17 mouse cellular contexts compared by ENCODE assay signal in the genomic region with DNA sequence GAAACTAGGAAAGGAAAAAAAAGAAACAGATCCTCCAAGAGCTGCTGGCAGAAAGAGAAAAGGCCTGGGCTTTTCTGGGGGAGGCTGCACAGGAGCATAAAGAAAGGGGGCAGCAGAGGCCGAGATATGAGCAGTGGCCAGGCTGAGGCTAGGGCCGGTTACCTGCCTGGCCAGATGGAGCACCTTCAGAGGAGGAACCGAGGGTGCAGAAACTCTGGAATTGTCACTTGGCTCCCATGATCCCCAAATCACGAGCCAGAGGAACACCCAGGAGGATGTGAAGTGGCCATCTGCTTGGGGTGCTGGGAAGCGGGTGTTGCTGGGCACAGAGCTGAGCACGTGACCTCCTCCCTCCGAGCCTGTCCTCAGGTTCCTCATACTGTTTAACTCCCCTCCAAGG.
DNase-seq lines count a peak whose midpoint lies in the region; ATAC-seq and TF ChIP-seq lines count a peak whose summit lies in the region.
"Had no signal": no experiment of that assay in that cellular context is flagged by ENCODE, and none has a peak within 500 bp of the region (broad histone marks: within the 10 kb centered on the region; RNA-seq: fewer than 3 reads in every experiment).

No protein-coding gene starts in this region.

- 0 out of 2 replicates have a peak, but pooled peaks cover 6% of the 10 kb centered on the region for H3K4me1 ChIP-seq in hindbrain, postnatal 0 days (ENCODE audit: insufficient read depth, low read length)
- H3K4me1 ChIP-seq in hindbrain, embryonic 16.5 days (ENCODE audit: control insufficient read depth, insufficient read depth, low read depth, low read length), result peaks cover 4% of the 10 kb centered on the region
- H3K4me1 ChIP-seq in CH12.LX (ENCODE audit: control insufficient read depth in 1 of 2, insufficient read depth in 2 of 2), result no peaks in the 10 kb centered on the region
- H3K4me1 ChIP-seq: heart, embryonic 12.5 days; limb, embryonic 13.5 days; liver, embryonic 13.5 days had no signal

- no peak for ATAC-seq in hindbrain, postnatal 0 days
- no peak for ATAC-seq in hindbrain, embryonic 16.5 days

- no peaks in the 10 kb centered on the region for H3K79me2 ChIP-seq in CH12.LX (replicated peaks; ENCODE audit: control insufficient read depth, extremely low read depth, insufficient read depth, poor library complexity, severe bottlenecking)

- no peak overlapping the region for H3K4me2 ChIP-seq in hindbrain, postnatal 0 days (ENCODE audit: low read depth, low read length)
- H3K4me2 ChIP-seq in hindbrain, embryonic 16.5 days (ENCODE audit: low read length), result no peak overlapping the region
- no peak overlapping the region for H3K4me2 ChIP-seq in CH12.LX (ENCODE audit: insufficient read depth, low read depth, poor library complexity, severe bottlenecking)
- H3K4me2 ChIP-seq: forebrain, embryonic 12.5 days; heart, embryonic 12.5 days; hindbrain, embryonic 12.5 days; limb, embryonic 13.5 days; liver, embryonic 13.5 days; lung, embryonic 14.5 days had no signal

- H3K9ac ChIP-seq in hindbrain, postnatal 0 days (replicated peaks; ENCODE audit: low read length), result no peak overlapping the region
- H3K9ac ChIP-seq in hindbrain, embryonic 16.5 days (ENCODE audit: low read depth, low read length), result no peak overlapping the region
- no peak overlapping the region for H3K9ac ChIP-seq in CH12.LX (ENCODE audit: insufficient read depth, low read depth)
- H3K9ac ChIP-seq: forebrain, embryonic 12.5 days; heart, embryonic 12.5 days; hindbrain, embryonic 12.5 days; limb, embryonic 13.5 days; liver, embryonic 13.5 days; lung, embryonic 14.5 days had no signal

- dilution Hi-C loops in CH12.LX (cut with MboI; ENCODE audit: extremely low pct_ligation_motif_present, extremely low pct_unique_long_range_greater_than_20kb, low sequenced_read_pairs), result no loop called here

- H3K27me3 ChIP-seq in hindbrain, postnatal 0 days (ENCODE audit: insufficient read depth, low read length), result no peaks in the 10 kb centered on the region
- no peaks in the 10 kb centered on the region for H3K27me3 ChIP-seq in hindbrain, embryonic 16.5 days (replicated peaks; ENCODE audit: control insufficient read depth, insufficient read depth, low read length)
- peaks cover 93% of the 10 kb centered on the region for H3K27me3 ChIP-seq in CH12.LX (replicated peaks)
- H3K27me3 ChIP-seq: forebrain, embryonic 12.5 days; hindbrain, embryonic 12.5 days; limb, embryonic 13.5 days; liver, embryonic 13.5 days had no signal

- H3K9me3 ChIP-seq in hindbrain, postnatal 0 days (ENCODE audit: low read length), result no peaks in the 10 kb centered on the region
- no peaks in the 10 kb centered on the region for H3K9me3 ChIP-seq in hindbrain, embryonic 16.5 days (ENCODE audit: control insufficient read depth, low read length)
- peaks cover 6% of the 10 kb centered on the region for H3K9me3 ChIP-seq in CH12.LX (replicated peaks; ENCODE audit: low read length)
- H3K9me3 ChIP-seq: forebrain, embryonic 12.5 days; heart, embryonic 12.5 days; hindbrain, embryonic 12.5 days; limb, embryonic 13.5 days; liver, embryonic 13.5 days had no signal

- no peak overlapping the region for H3K27ac ChIP-seq in hindbrain, postnatal 0 days
- no peak overlapping the region for H3K27ac ChIP-seq in hindbrain, embryonic 16.5 days (ENCODE audit: low read depth, low read length)
- H3K27ac ChIP-seq in CH12.LX (ENCODE audit: insufficient read depth, low read depth), result no peak overlapping the region
- H3K27ac ChIP-seq: forebrain, embryonic 12.5 days; hindbrain, embryonic 12.5 days; limb, embryonic 13.5 days; liver, embryonic 13.5 days had no signal

- in situ Hi-C loops in CH12.LX (cut with MboI; ENCODE audit: low pct_ligation_motif_present, low pct_unique_long_range_greater_than_20kb, low sequenced_read_pairs), result no loop called here

- no peaks in the 10 kb centered on the region for H3K36me3 ChIP-seq in hindbrain, postnatal 0 days (ENCODE audit: insufficient read depth, low read length)
- no peaks in the 10 kb centered on the region for H3K36me3 ChIP-seq in hindbrain, embryonic 16.5 days (ENCODE audit: control insufficient read depth, insufficient read depth, low read length)
- no peaks in the 10 kb centered on the region for H3K36me3 ChIP-seq in CH12.LX (replicated peaks in 1 of 2; ENCODE audit: control insufficient read depth in 1 of 2, insufficient read depth in 1 of 2, low read length in 1 of 2)
- H3K36me3 ChIP-seq: forebrain, embryonic 12.5 days; heart, embryonic 12.5 days; hindbrain, embryonic 12.5 days; limb, embryonic 13.5 days; liver, embryonic 13.5 days had no signal

- H3K4me3 ChIP-seq in hindbrain, postnatal 0 days (ENCODE audit: low read length), result no peak overlapping the region
- H3K4me3 ChIP-seq in hindbrain, embryonic 16.5 days (ENCODE audit: low read length), result no peak overlapping the region
- no peak overlapping the region for H3K4me3 ChIP-seq in CH12.LX (replicated peaks in 1 of 3; ENCODE audit: low read depth in 2 of 3, low read length in 2 of 3, poor library complexity in 1 of 3)
- H3K4me3 ChIP-seq: forebrain, embryonic 12.5 days; heart, embryonic 12.5 days; hindbrain, embryonic 12.5 days; limb, embryonic 13.5 days; liver, embryonic 13.5 days had no signal

- TF ChIP-seq POLR2A in CH12.LX (IDR thresholded peaks at IDR 0.05; ENCODE audit: low read depth, low read length), result no peak
- TF ChIP-seq POLR2A in brain, embryonic 14.5 days (IDR thresholded peaks at IDR 0.05; ENCODE audit: borderline replicate concordance, extremely low read depth, insufficient read depth, insufficient read length, poor library complexity, severe bottlenecking), result no peak

- peak; percentile 59 for TF ChIP-seq CTCF in hindbrain, postnatal 0 days (IDR thresholded peaks at IDR 0.05; ENCODE audit: low read depth)
- peak in 1 of 2 experiments; percentile 38; a peak in 2 of 4 replicates for TF ChIP-seq CTCF in CH12.LX (conservative IDR thresholded peaks at IDR 0.05 in 1 of 2, IDR thresholded peaks at IDR 0.05 in 1 of 2; ENCODE audit: low read depth in 2 of 2, low read length in 2 of 2)
- peak; percentile 18; the same call in 1 of the 2 replicates for TF ChIP-seq CTCF in brain, embryonic 14.5 days (IDR thresholded peaks at IDR 0.05; ENCODE audit: borderline replicate concordance, extremely low read depth, insufficient read depth, insufficient read length)

- no peak for DNase-seq in hindbrain, postnatal 0 days (ENCODE audit: low spot score)
- DNase-seq in CH12.LX (ENCODE audit: extremely low read depth), result no peak
- no peak for DNase-seq in brain, embryonic 14.5 days (ENCODE audit: low read depth)
- DNase-seq in cerebellum, adult 9-11 months, result peak; percentile 87
- no peak for DNase-seq in gastrocnemius, postnatal 25 days
- DNase-seq in urinary bladder, postnatal 10 days (ENCODE audit: low spot score), result no peak
- DNase-seq: adrenal gland, adult 2 months; heart, postnatal 14 days; liver, embryonic 13.5 days; lung, embryonic 14.5 days; lung, postnatal 36 days; retina, postnatal 1 day had no signal

- peak; percentile 30 for TF ChIP-seq RAD21 in CH12.LX (IDR thresholded peaks at IDR 0.05; ENCODE audit: low read depth, low read length)

- no peak for TF ChIP-seq EP300 in CH12.LX (IDR thresholded peaks at IDR 0.05; ENCODE audit: low read length)

- 58% methylated on average over 7 of the region's 7 CpGs for WGBS in hindbrain, postnatal 0 days
- 67% methylated on average over 7 of the region's 7 CpGs for WGBS in hindbrain, embryonic 16.5 days

TF ChIP-seq in CH12.LX, 34 proteins besides CTCF, POLR2A, EP300 and RAD21:
- TF ChIP-seq SMC3 (IDR thresholded peaks at IDR 0.05; ENCODE audit: low read depth, low read length), result peak; percentile 14; the same call in 1 of the 2 replicates
- no peak for TF ChIP-seq MAX (IDR thresholded peaks at IDR 0.05; ENCODE audit: low read length)
TF ChIP-seq in CH12.LX: peak in this region for 1.
